Mouse (Mus musculus) lung, postnatal 14 days (tissue): ENCODE data around the gene Opa3.

ENCODE experiments used
- DNase-seq: peaks from one replicate; pipeline ENCODE4 v3.0.0; 2021

The Opa3 gene

DNA sequence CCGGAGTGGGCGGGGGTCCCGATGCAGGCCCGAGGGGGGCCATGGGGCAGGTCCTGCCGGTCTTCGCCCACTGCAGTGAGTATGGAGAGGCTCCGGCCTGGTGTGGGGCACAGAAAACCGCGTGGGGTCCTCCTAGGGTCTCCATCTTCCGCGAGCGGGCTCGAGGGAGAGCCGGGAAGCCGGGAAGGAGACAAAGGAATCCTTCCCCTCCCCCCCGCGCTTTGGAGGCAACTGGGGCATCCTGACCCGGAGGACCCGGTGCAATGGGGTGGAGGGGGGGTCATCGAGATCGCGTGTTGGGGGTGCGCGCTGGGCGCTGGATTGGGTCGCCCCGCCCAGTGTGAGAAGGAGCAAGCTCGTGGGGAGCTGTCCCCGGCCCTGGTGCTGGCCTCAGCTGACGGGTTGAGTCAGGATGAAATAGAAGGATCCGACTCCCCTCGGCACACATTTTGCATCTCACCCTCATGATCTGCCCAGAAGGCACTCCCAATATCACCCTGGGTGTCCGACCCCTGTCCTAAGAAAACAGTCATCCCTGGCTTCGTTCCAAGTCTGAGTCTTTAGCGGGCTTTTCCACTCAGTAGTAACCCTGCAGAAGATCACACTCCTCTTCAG, 54.8 kb downstream of the Opa3 start:
- DNase-seq = peak; percentile 66

DNA sequence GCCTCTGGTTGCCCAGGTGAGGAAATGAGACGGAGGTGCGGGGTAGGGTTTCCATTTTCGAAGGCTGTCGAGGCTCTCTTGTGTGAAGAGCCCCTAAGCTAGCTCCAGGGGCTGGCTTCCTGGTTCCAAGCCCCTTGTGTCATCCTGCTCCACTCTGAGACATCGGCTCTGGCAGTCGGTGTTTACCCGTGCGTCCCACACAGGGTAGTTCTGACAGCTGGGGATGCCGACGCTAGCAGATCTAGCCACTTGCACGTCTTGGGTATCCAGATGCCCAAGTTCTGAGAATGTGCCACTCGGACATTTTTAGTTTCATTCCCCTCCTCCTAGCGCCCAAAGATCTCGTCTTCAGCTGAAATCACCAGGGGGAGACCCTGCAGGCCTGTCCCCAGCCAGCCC, 55.3 kb downstream of the Opa3 start:
- DNase-seq = no peak

DNA sequence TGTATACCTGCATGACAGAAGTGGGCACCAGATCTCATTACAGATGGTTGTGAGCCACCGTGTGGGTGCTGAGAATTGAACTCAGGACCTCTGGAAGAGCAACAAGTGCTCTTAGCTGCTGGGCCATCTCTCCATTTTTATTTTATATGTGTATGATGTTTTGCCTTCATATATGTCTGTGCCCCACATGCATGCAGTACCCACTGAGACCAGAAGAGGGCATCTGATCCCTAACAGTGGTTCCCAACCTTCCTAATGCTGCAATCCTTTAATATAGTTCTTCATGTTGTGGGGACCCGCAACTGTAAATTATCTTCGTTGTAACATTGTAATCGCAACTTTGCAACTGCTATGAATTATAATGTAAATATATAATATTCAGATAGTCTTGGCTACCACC, 56.6 kb downstream of the Opa3 start:
- DNase-seq = peak; percentile 80

DNA sequence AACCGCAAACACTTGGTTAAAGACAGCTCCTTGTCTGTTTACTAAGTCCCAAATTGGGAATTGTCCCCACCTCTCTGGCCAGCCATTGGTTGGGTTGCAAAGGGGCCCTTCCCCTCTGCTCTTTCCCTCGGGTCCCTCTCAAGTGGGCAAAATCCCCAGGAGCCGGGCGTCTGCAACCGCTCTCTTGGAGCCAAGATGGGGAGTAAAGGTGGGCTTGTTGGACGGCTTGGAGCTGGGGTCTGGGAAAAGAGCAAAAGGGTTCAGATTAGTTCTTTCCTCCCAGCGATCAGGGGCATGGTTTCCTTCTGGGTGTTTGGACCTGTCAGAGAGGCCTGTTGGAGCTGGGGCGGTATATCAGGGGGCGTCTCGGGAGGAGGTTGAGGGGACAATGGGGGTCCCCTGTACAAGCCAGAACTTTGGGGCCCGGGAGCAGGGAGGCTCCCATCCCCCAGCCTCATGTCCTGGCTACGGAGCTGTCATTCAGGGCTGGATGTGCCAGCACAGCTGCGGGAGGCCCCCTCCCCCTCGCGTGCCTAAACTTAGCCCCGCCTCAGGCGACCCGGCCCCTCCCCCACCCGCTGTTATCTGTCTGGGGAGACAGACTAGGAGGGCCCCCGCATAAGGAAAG, 62.9 kb downstream of the Opa3 start:
- DNase-seq = peak; percentile 59

DNA sequence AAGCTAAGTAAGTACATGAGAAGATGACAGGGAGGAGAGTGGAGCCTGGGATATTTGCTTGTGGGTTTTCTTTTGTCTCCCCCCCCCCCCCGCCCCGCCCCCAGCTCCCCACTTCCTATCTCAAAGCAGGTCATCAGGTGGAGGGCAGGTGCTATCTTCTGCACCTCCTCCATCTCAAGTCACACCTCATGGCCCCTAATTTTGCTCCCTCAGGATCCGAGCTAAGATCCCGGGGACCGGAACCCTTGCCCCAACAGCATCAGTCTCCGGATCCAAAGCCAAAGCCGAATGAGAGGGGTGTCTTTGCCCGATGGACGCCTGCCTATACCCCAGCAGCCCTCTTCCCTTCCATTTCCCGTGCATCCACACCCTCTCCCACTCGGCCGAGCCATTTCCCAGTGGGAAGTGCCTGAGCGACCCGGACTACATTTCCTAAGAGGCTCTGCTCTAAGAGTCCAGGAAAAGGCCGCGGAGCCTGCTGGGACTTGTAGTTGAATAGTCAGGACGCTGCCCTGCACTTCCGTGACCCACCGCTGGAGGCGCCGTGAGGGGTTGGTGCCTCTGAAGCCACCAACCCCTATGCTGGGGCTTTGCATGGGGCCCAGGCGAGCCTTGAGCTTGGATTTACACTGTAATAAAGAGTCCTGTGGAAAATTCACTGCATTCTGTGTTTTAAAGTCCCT, 67.5 kb downstream of the Opa3 start:
- DNase-seq = peak; percentile 99

DNA sequence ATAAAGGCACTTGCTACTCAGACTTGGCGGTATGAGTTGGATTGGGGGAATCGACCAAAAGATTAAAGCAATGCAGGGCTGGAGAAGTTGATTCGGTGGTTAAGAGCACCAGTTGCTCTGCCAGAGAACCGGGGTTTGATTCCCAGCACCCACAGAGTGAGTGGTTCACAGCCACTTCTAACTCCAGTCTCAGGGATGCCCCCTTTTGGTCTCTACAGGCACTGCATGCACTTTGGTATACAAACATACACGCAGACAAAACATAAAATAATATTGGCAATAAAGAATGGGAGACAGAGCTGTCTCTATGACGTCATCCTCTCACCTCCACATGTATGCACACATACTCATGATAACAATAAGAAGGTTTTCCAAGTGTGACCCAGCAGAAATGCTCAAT, 68.9 kb downstream of the Opa3 start:
- DNase-seq = no peak

DNA sequence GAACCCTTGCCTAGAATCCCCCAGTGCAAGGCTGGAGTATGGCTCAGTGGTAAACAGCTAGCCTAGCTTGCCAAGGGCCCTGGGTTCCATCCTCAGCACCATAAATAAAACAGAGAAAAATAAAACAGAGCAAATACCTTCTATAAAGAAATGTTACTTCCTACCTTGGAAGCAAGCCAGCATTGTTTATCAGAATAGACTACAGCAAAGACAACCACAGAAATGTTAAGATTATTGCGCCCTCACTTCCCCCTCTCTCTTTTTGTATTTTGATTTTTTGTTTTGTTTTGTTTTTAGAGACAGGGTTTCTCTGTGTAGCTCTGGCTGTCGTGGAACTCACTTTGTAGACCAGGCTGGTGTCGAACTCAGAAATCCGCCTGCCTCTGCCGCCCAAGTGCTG, 69.7 kb downstream of the Opa3 start:
- no peak for DNase-seq

DNA sequence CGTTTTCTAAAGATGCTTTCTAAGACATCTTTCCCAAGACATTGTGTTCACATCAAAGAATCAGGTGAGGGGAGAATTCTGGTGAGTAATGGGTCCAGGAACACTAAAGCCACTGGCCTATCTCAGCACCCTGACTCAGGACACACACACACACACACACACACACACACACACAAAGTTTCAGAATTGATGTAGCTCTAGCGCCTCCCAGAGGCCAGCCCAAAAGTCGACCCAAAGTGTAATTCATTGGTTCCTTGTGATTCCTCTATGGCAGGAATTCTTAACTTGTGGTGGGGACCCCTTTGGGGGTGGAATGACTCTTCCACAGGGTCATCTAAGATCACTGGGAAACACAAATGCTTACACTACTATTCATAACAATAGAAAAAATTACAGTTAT, 71.1 kb downstream of the Opa3 start:
- DNase-seq = peak; percentile 63

DNA sequence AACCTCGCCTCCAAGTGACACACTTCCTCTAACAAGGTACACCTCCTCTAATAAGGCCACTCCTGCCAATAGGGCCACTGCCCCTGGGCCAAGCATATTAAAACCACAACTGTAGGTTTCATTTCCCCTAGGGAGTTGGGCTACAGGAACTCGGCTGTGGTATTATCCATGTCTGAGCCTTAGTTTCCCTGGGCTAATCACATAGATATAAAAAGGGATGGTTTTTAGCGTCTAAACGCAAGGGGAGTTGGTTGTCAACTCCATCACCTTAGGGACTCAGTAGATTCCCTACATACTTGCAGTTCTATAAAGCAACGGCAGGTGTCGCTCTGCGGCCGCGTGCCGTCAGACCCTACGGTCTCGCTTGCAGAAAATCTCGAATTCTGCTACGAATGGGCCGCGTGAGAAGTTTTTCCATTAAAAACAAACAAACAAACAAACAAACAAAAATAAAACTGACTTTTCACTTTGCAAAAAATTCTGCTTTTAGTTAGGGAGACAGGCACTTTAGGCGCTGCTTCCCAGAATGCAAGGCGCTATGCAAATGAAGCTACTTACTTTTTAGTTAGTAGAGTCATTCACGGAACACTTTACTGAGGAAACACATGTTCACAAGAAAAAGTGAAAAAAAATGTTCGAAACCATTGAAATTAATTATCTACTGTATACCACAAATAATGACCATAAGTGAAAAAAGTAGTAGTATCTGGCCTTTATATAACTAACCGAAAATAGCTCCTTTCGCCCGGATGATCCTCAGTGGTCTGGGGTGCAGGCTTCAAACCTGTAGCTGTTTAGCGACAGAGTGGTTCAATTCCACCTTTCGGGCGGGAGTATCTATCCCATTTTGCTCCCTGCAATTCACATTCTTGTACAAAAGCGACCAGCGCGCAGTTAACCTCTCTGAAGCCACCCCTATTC, 72.6 kb downstream of the Opa3 start:
- peak; percentile 89 for DNase-seq

DNA sequence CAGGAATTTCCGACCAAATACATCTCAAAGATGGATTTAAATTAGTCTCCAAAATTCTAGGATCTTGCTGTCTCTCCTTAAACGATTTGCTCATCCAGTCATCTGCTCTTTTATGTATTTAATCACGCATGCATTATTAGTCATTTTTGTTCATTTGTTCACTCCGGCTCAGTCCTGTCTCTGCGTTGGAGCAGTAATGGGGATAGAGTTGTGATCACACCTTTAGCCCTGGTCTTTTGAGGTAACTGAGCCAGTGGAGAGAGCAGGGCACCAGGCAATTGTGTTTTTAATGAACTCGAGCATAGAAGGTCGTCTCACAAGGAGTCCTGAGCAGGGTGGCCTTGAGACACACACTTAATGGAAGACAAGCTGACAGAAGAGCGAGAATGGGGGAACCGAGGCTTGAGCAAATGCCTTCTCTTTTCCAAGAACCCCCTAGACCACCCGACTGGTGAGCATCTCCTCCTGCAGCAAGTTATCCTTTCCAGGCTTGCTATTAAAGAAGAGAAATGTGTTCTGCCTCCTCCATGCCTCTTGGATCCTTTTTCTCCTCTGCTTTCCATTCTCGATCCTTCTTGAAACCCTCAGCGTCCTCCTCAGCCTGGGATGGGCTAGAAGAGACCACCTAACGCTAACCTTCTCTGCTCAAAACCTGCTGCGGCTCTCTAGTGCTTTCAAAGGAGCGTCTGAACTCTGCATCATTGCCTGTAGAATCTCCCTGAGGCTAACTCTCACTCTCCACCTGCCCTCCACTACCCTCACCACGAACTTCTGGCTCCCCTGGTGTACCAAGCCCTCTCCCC, 73.5 kb downstream of the Opa3 start:
- no peak for DNase-seq

DNA sequence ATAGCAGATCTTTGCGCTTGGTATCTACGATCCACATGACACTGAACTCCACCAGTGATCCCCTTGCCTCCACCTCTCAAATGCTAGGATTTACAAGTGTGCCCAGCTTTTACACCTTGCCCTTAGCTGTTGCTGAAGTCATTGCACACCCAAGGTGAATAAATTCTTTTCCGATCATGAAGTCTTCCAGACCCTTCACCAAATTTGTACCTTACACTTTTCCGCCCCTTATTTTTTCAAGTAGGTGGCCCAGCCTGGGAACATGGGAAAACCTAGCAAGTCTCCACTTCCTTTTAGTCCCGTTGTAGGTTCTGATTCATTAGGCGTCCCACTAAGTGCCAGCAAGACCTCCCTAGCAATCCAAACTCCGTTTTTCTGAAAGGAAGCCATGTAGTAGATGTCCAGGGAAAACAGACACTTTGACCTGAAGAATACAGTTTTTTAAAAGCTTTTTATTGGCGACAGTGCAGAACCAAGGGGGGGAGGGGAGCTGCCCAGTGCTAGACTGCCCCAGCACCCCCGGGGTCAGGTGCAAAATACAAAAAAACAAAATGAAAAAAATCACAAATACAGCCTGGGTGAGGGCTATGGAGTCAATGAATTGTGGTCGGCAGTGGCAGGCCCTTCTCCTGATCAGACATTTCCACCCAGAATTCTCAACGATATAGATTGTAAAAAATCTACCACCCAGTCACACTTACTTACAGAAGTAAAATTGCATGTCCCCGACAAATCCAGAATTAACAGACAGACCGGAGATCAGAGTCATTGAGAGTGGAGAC, 74.3 kb downstream of the Opa3 start:
- no peak for DNase-seq

DNA sequence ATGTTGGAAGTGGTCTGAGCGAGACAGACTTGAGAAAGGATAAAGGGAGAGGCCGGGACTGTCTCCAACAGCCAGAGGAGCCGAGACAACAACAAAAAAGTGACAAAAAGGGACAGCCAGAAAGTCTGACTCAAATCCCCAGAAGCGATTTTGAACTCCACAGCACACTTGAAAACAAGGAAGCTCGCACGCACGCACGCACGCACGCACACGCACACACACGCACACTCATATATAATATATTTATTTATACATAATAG, 74.8 kb downstream of the Opa3 start:
- DNase-seq = no peak

DNA sequence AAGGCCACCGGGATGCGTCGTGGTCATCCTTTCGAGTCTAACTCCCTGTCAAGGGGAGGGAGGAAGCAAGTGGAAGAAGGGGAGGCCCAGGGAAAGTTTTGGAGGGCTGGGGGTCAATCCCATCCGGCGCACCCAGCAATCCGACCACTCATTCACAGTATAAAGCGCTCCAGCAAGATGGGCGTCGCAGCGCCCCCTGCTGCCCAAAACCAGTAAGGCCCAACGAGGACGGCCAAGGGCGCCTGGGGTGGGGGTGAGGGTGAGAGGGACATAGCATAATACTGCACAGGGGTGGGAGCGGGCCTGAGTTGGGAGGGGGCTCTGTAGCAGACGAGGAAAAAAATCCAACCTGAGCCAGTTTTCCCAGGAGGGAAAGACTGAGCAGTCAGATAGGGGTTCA, 75.6 kb downstream of the Opa3 start:
- peak; percentile 85 for DNase-seq

DNA sequence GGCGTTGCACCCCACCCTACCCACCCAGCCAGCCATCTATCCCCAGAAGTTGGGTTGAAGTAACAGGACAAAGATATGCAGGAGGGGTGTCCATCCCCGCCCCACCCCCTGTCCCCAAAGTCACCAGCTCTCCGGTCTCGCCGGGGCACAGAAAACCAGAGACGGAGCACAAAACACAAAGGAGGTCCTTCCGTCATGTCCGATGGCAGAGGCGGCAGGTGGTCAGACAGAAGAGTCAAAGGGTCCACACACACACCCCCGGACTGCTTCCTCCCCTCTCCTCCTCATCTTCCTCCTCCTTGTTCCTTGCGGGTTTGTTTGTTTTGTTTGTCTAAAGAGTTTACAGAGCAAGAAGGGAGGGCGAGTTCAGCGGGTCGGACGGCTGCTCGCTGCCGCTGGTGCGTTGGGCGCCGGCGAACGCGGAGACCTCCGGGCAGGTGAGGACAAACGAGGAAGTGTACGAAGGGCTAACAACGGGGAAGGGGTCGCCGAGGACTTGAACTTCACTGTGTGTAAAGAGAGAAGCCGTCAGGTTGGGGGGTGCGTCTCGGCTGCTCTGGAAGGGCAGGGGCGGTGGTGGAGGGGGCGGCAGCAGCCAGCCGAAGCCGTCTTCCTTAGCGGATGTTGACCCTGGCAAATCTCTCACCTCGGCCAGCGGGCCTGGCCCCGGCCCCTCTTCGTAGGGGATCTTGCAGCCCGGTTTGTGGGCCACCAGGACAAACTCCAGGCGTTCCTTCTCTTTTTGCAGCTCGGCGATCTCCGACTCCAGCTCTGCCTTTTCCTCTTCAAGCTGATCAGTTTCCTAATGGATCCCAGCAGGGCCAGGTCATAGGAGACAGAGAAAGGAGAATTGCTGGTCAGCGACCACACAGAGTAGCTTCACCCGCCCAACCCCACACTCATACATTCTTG, 76.6 kb downstream of the Opa3 start:
- no peak for DNase-seq

DNA sequence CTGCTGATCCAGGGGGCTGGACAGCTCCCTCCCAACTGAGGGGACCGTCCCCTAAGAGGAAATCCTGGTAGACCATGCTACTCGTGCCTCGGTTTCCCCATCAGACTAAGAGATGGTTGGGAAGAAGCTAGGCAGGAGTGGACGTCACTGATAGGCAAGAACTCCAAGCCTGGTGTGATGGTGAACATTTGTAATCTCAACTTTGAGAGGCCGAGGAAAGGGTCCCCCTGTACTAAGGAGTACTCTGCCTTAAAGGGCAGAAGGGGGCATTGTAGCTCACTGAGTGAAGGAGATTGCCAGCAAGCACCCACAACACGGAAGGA, 77.2 kb downstream of the Opa3 start:
- no peak for DNase-seq
